Mouse (Mus musculus): ENCODE results near the gene Gm11555. TPM values are rescaled to one million over a fixed set of nuclear protein-coding genes. Genes with fewer than 3 reads are reported as not detected.
"Not testable (repeated sequence)": the region's sequence is repeated elsewhere in the genome, so short reads cannot be mapped to it uniquely, and the experiment has no call there.

Gene Gm11555
- polyA plus RNA-seq, 1 experiment = not detected

DNA sequence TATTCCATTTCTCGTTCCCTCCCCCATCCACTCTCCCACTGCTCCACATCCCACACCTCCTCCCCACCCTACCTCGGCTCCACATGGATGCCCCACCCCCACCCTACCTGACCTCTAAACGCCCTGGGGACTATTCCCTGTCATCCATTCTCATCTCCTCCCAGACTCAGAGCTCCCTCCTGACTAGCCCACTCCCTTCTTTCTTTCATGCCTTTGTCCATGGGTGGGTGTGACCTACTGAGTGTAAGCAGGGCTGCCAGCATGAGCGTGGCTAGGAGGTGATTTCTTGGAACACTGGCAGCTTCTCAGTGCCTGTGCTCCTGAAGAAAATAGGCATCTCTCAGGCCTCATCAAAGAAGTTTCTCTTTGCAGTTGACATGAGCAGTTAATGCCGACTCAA, 7.0 kb upstream of the Gm11555 start:
- WGBS = 43% methylated on average over 5 of the region's 5 CpGs
- no peaks in the 10 kb centered on the region for H3K4me1 ChIP-seq (ENCODE audit: control insufficient read depth, insufficient read depth, insufficient read length, low read length)
- TF ChIP-seq POLR2A (IDR thresholded peaks at IDR 0.05; ENCODE audit: low read depth, low read length) (no peak), CTCF (IDR thresholded peaks at IDR 0.05; ENCODE audit: extremely low read depth, insufficient read length, insufficient replicate concordance, low read depth, low read length) (no peak)
- H3K27me3 ChIP-seq (ENCODE audit: control insufficient read depth, insufficient read depth, low read length) = no peaks in the 10 kb centered on the region
- no peaks in the 10 kb centered on the region for H3K36me3 ChIP-seq (ENCODE audit: control insufficient read depth, insufficient read depth, low read length)
- no peak overlapping the region for H3K4me3 ChIP-seq (ENCODE audit: low read depth, low read length)
- H3K27ac ChIP-seq (ENCODE audit: insufficient read depth, low read depth, low read length) = no peak overlapping the region

DNA sequence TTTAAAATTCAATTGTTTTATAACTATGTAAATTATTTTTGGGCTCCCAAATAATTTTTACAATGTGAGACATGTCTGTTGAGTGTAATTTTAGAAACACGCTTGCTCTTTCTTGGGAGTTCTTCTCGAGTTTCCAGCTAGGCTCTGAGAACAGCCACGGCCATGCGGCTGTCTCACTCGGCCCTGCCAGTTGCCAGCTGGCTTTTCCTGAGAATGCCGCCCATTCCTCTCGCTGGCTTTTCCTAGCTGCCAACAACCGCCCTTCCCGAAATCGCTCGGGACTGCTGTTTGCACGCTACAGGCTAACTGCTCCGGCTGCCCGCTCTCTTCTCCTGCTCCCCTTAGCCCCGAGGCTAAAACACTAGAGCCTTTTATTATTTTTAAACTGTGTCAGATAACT, 3.6 kb downstream of the Gm11555 start:
- 86% methylated on average over 15 of the region's 15 CpGs for WGBS

DNA sequence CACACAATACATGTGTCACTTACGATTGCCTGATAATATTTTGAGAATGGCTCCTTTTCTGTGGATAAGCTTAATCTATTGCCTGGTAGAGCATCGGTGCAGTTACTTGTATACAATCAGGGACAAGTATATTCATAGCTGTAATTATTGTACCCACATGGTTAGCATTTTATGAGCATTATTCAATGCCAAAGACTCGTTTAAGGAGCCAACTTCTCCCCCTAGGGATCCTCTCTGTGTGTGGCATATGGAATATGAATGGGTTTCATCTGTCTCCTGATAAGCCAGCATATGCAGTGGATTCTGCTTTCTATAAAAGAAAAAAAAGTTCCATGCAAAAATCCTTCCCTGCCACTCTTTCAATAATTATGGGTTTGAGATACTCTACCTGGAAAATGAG, 5.7 kb downstream of the Gm11555 start:
- H3K4me3 ChIP-seq (ENCODE audit: low read depth, low read length) = no peak overlapping the region
- no peaks in the 10 kb centered on the region for H3K4me1 ChIP-seq (ENCODE audit: control insufficient read depth, insufficient read depth, insufficient read length, low read length)
- H3K36me3 ChIP-seq (ENCODE audit: control insufficient read depth, insufficient read depth, low read length) = no peaks in the 10 kb centered on the region
- no peaks in the 10 kb centered on the region for H3K27me3 ChIP-seq (ENCODE audit: control insufficient read depth, insufficient read depth, low read length)
- H3K27ac ChIP-seq (ENCODE audit: insufficient read depth, low read depth, low read length) = no peak overlapping the region
- TF ChIP-seq POLR2A (IDR thresholded peaks at IDR 0.05; ENCODE audit: low read depth, low read length) = no peak
- TF ChIP-seq CTCF (IDR thresholded peaks at IDR 0.05; ENCODE audit: extremely low read depth, insufficient read length, insufficient replicate concordance, low read depth, low read length) = no peak
- 58% methylated on average over 3 of the region's 3 CpGs for WGBS

More for the DNA sequence above, 3.6 kb downstream of the Gm11555 start:
- TF ChIP-seq CTCF (IDR thresholded peaks at IDR 0.05; ENCODE audit: extremely low read depth, insufficient read length, insufficient replicate concordance, low read depth, low read length) (no peak), POLR2A (IDR thresholded peaks at IDR 0.05; ENCODE audit: low read depth, low read length) (no peak)
- H3K4me3 ChIP-seq (ENCODE audit: low read depth, low read length) = no peak overlapping the region
- no peak overlapping the region for H3K27ac ChIP-seq (ENCODE audit: insufficient read depth, low read depth, low read length)
- H3K27me3 ChIP-seq (ENCODE audit: control insufficient read depth, insufficient read depth, low read length) = no peaks in the 10 kb centered on the region
- no peaks in the 10 kb centered on the region for H3K36me3 ChIP-seq (ENCODE audit: control insufficient read depth, insufficient read depth, low read length)
- H3K4me1 ChIP-seq (ENCODE audit: control insufficient read depth, insufficient read depth, insufficient read length, low read length) = no peaks in the 10 kb centered on the region

GRCm38 (mm10) chr11:99643635-99644139, 6.3 kb downstream of the Gm11555 start, which contains the start of gene Krtap4-7:
Krtap4-7 (minus strand) TSS chr11:99644089.
- H3K36me3 ChIP-seq (ENCODE audit: control insufficient read depth, insufficient read depth, low read length); H3K27me3 ChIP-seq (ENCODE audit: control insufficient read depth, insufficient read depth, low read length); H3K4me3 ChIP-seq (ENCODE audit: low read depth, low read length); H3K27ac ChIP-seq (ENCODE audit: insufficient read depth, low read depth, low read length); H3K4me1 ChIP-seq (ENCODE audit: control insufficient read depth, insufficient read depth, insufficient read length, low read length): not testable (repeated sequence)
- WGBS = 81% methylated on average over 9 of the region's 9 CpGs

DNA sequence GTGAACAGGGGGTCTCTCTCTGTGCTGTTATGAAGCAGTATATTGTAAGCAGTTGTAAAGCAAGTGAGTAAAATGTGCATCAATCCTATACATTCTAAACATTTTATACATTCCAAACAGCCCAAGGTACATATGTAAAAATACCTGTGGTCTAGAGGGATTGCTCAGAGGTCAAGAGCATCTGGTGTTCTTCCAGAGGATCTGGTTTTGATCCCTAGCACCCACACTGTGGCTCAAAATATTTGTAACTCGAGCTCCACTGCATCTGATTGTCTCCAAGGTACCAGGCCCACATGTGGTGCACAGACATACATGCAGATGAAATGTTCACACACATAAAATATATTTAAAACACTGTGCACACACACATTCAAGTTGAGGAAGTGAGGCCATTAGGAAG, 9.1 kb downstream of the Gm11555 start:
- TF ChIP-seq POLR2A (IDR thresholded peaks at IDR 0.05; ENCODE audit: low read depth, low read length) = no peak
- no peak for TF ChIP-seq CTCF (IDR thresholded peaks at IDR 0.05; ENCODE audit: extremely low read depth, insufficient read length, insufficient replicate concordance, low read depth, low read length)
- Histone ChIP-seq H3K36me3 (ENCODE audit: control insufficient read depth, insufficient read depth, low read length) (no peaks in the 10 kb centered on the region), H3K4me1 (ENCODE audit: control insufficient read depth, insufficient read depth, insufficient read length, low read length) (no peaks in the 10 kb centered on the region), H3K4me3 (ENCODE audit: low read depth, low read length) (no peak overlapping the region), H3K27ac (ENCODE audit: insufficient read depth, low read depth, low read length) (no peak overlapping the region), H3K27me3 (ENCODE audit: control insufficient read depth, insufficient read depth, low read length) (no peaks in the 10 kb centered on the region)
- WGBS = 21% methylated on average over 1 of the region's 1 CpGs

GRCm38 (mm10) chr11:99637086-99637485, 12.9 kb downstream of the Gm11555 start:
- Histone ChIP-seq H3K27me3 (ENCODE audit: control insufficient read depth, insufficient read depth, low read length) (no peaks in the 10 kb centered on the region), H3K27ac (ENCODE audit: insufficient read depth, low read depth, low read length) (no peak overlapping the region), H3K4me3 (ENCODE audit: low read depth, low read length) (no peak overlapping the region), H3K36me3 (ENCODE audit: control insufficient read depth, insufficient read depth, low read length) (no peaks in the 10 kb centered on the region), H3K4me1 (ENCODE audit: control insufficient read depth, insufficient read depth, insufficient read length, low read length) (no peaks in the 10 kb centered on the region)
- WGBS = 67% methylated on average over 1 of the region's 1 CpGs
- TF ChIP-seq POLR2A (IDR thresholded peaks at IDR 0.05; ENCODE audit: low read depth, low read length) (no peak), CTCF (IDR thresholded peaks at IDR 0.05; ENCODE audit: extremely low read depth, insufficient read length, insufficient replicate concordance, low read depth, low read length) (no peak)

GRCm38 (mm10) chr11:99634653-99635134, 15.3 kb downstream of the Gm11555 start, which contains the start of gene Krtap4-2:
Krtap4-2 (minus strand) TSS chr11:99635084.
- no peaks in the 10 kb centered on the region for H3K36me3 ChIP-seq (ENCODE audit: control insufficient read depth, insufficient read depth, low read length)
- no peak for TF ChIP-seq CTCF (IDR thresholded peaks at IDR 0.05; ENCODE audit: extremely low read depth, insufficient read length, insufficient replicate concordance, low read depth, low read length)
- TF ChIP-seq POLR2A (IDR thresholded peaks at IDR 0.05; ENCODE audit: low read depth, low read length) = no peak
- no peaks in the 10 kb centered on the region for H3K27me3 ChIP-seq (ENCODE audit: control insufficient read depth, insufficient read depth, low read length)
- no peak within 1 kb of the TSS for H3K27ac ChIP-seq (ENCODE audit: insufficient read depth, low read depth, low read length)
- 52% methylated on average over 8 of the region's 8 CpGs for WGBS
- no peak within 1 kb of the TSS for H3K4me3 ChIP-seq (ENCODE audit: low read depth, low read length)
- no peaks in the 10 kb centered on the region for H3K4me1 ChIP-seq (ENCODE audit: control insufficient read depth, insufficient read depth, insufficient read length, low read length)

Data from small intestine, adult 2 months (tissue).